Comparison of ENCODE assay signal across 17 mouse cellular contexts in the genomic region with DNA sequence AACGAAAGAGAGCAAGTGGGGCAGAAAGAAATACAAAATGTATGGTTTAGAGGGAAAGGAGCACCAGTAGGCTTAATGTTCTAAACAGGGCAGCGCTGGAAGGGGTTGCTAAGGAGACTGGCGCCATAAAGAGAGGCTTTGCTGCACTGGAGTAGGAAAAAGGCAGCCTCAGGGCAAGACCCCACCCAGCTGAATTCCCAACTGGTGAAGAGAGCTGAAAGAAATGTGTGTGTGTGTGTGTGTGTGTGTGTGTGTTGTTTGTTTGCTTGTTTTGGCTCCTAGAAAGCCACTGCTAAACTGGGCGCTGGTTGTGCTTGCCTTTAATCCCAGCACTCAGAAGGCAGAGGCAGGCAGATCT.
A peak's percentile ranks its signal among the peaks of the same experiment; 100 is the strongest.
DNase-seq lines count a peak whose midpoint lies in the region; ATAC-seq and TF ChIP-seq lines count a peak whose summit lies in the region.
"Had no signal": no experiment of that assay in that cellular context is flagged by ENCODE, and none has a peak within 500 bp of the region (broad histone marks: within the 10 kb centered on the region; RNA-seq: fewer than 3 reads in every experiment).

No protein-coding gene starts in this region.

- no peaks in the 10 kb centered on the region for H3K9me3 ChIP-seq in hindbrain, postnatal 0 days (ENCODE audit: low read length)
- H3K9me3 ChIP-seq in hindbrain, embryonic 11.5 days (ENCODE audit: control insufficient read depth, low read length) = no peaks in the 10 kb centered on the region
- H3K9me3 ChIP-seq in limb, embryonic 12.5 days = peaks cover 6% of the 10 kb centered on the region; the same call in 1 of the 2 replicates
- H3K9me3 ChIP-seq: G1E; midbrain, embryonic 15.5 days had no signal

- H3K4me1 ChIP-seq in heart, adult 2 months (ENCODE audit: control insufficient read depth, insufficient read depth, low read length) = peaks cover 3% of the 10 kb centered on the region
- H3K4me1 ChIP-seq in hindbrain, postnatal 0 days (ENCODE audit: insufficient read depth, low read length) = no peaks in the 10 kb centered on the region
- H3K4me1 ChIP-seq in hindbrain, embryonic 11.5 days (replicated peaks; ENCODE audit: control insufficient read depth, insufficient read depth, low read length) = no peaks in the 10 kb centered on the region
- H3K4me1 ChIP-seq in limb, embryonic 12.5 days (replicated peaks) = peaks cover 31% of the 10 kb centered on the region
- H3K4me1 ChIP-seq: midbrain, embryonic 15.5 days had no signal

- no peak overlapping the region for H3K4me2 ChIP-seq in hindbrain, postnatal 0 days (ENCODE audit: low read depth, low read length)
- H3K4me2 ChIP-seq in hindbrain, embryonic 11.5 days (replicated peaks; ENCODE audit: low read depth, low read length) = no peak overlapping the region
- no peak overlapping the region for H3K4me2 ChIP-seq in limb, embryonic 12.5 days
- H3K4me2 ChIP-seq: midbrain, embryonic 15.5 days had no signal

- H3K27ac ChIP-seq in heart, adult 2 months = peak overlapping the region; percentile 48
- H3K27ac ChIP-seq in hindbrain, postnatal 0 days = peak overlapping the region; percentile 1; the same call in 1 of the 2 replicates
- H3K27ac ChIP-seq in hindbrain, embryonic 11.5 days (ENCODE audit: low read depth, low read length) = no peak overlapping the region
- H3K27ac ChIP-seq in limb, embryonic 12.5 days = peak overlapping the region; percentile 81
- H3K27ac ChIP-seq: midbrain, embryonic 15.5 days had no signal

- no peak for ATAC-seq in hindbrain, postnatal 0 days
- ATAC-seq in hindbrain, embryonic 11.5 days (ENCODE audit: low FRiP score) = no peak
- no peak for ATAC-seq in limb, embryonic 12.5 days (ENCODE audit: insufficient number of reproducible peaks, insufficient read depth, low FRiP score, low TSS enrichment, low read depth)
- ATAC-seq: midbrain, embryonic 15.5 days had no signal

- H3K27me3 ChIP-seq in heart, adult 2 months (ENCODE audit: control insufficient read depth, insufficient read depth, low read length) = no peaks in the 10 kb centered on the region
- H3K27me3 ChIP-seq in hindbrain, postnatal 0 days (ENCODE audit: insufficient read depth, low read length) = no peaks in the 10 kb centered on the region
- no peaks in the 10 kb centered on the region for H3K27me3 ChIP-seq in hindbrain, embryonic 11.5 days (ENCODE audit: control insufficient read depth, insufficient read depth, low read length)
- H3K27me3 ChIP-seq in limb, embryonic 12.5 days = no peaks in the 10 kb centered on the region
- H3K27me3 ChIP-seq: midbrain, embryonic 15.5 days had no signal

- H3K4me3 ChIP-seq in heart, adult 2 months = no peak overlapping the region
- no peak overlapping the region for H3K4me3 ChIP-seq in hindbrain, postnatal 0 days (ENCODE audit: low read length)
- no peak overlapping the region for H3K4me3 ChIP-seq in hindbrain, embryonic 11.5 days (ENCODE audit: low read depth, low read length)
- H3K4me3 ChIP-seq in limb, embryonic 12.5 days (replicated peaks) = no peak overlapping the region
- H3K4me3 ChIP-seq: midbrain, embryonic 15.5 days had no signal

- H3K9ac ChIP-seq in heart, adult 2 months (ENCODE audit: low read depth, low read length) = no peak overlapping the region
- H3K9ac ChIP-seq in hindbrain, postnatal 0 days (replicated peaks; ENCODE audit: low read length) = no peak overlapping the region
- H3K9ac ChIP-seq in hindbrain, embryonic 11.5 days (ENCODE audit: low read depth, low read length) = no peak overlapping the region
- no peak overlapping the region for H3K9ac ChIP-seq in limb, embryonic 12.5 days (replicated peaks)
- H3K9ac ChIP-seq: midbrain, embryonic 15.5 days had no signal

- H3K36me3 ChIP-seq in heart, adult 2 months (ENCODE audit: control insufficient read depth, insufficient read depth, low read length) = no peaks in the 10 kb centered on the region
- 0 out of 2 replicates have a peak, but pooled peaks cover 1% of the 10 kb centered on the region for H3K36me3 ChIP-seq in hindbrain, postnatal 0 days (ENCODE audit: insufficient read depth, low read length)
- no peaks in the 10 kb centered on the region for H3K36me3 ChIP-seq in hindbrain, embryonic 11.5 days (ENCODE audit: control insufficient read depth, insufficient read depth, low read length)
- no peaks in the 10 kb centered on the region for H3K36me3 ChIP-seq in limb, embryonic 12.5 days
- H3K36me3 ChIP-seq: midbrain, embryonic 15.5 days had no signal

- no peak for DNase-seq in heart, adult 2 months
- DNase-seq in heart, adult 8-10 months (ENCODE audit: low spot score) = no peak
- DNase-seq in hindbrain, postnatal 0 days (ENCODE audit: low spot score) = no peak
- DNase-seq in hindbrain, embryonic 11.5 days (ENCODE audit: low spot score) = no peak
- peak; percentile 72 for DNase-seq in ZHBTc4 (ENCODE audit: low read depth, low spot score)
- DNase-seq in ovary, postnatal 36 days (ENCODE audit: low spot score) = no peak
- no peak for DNase-seq in frontal cortex, postnatal 14 days (ENCODE audit: low spot score in 2 of 2)
- DNase-seq: adrenal gland, adult 8-10 months; cerebellum, adult 8-10 months; kidney, adult 8-10 months; left cerebral cortex, postnatal 4 days; lung, adult 2 months; right cerebral cortex, adult 18-20 months; thymus, postnatal 14 days had no signal

- TF ChIP-seq POLR2A in heart, adult 2 months (IDR thresholded peaks at IDR 0.05; ENCODE audit: insufficient read depth, low read depth, low read length) = no peak

- no peak for TF ChIP-seq EP300 in heart, adult 2 months (IDR thresholded peaks at IDR 0.05; ENCODE audit: insufficient read depth, low read depth, low read length)

- 60% methylated on average over 4 of the region's 4 CpGs for WGBS in heart, adult 2 months
- WGBS in hindbrain, postnatal 0 days = 58% methylated on average over 4 of the region's 4 CpGs
- WGBS in hindbrain, embryonic 11.5 days = 75% methylated on average over 4 of the region's 4 CpGs
- WGBS in limb, embryonic 12.5 days = 61% methylated on average over 4 of the region's 4 CpGs

- TF ChIP-seq CTCF in heart, adult 2 months (IDR thresholded peaks at IDR 0.05) = no peak
- TF ChIP-seq CTCF in hindbrain, postnatal 0 days (IDR thresholded peaks at IDR 0.05; ENCODE audit: low read depth) = no peak

- H3K79me2 ChIP-seq in heart, adult 2 months (replicated peaks; ENCODE audit: control insufficient read depth, insufficient read depth, low read length) = no peaks in the 10 kb centered on the region

- intact Hi-C loops in heart, adult 2 months (cut with DNase I) = no loop called here
